Mouse (Mus musculus): ENCODE results near the gene Gm20696. TPM values are rescaled to one million over a fixed set of nuclear protein-coding genes. Genes with fewer than 3 reads are reported as not detected.

Gm20696 gene
- polyA plus RNA-seq, 1 experiment from 2014 or later: 1.7 TPM

DNA sequence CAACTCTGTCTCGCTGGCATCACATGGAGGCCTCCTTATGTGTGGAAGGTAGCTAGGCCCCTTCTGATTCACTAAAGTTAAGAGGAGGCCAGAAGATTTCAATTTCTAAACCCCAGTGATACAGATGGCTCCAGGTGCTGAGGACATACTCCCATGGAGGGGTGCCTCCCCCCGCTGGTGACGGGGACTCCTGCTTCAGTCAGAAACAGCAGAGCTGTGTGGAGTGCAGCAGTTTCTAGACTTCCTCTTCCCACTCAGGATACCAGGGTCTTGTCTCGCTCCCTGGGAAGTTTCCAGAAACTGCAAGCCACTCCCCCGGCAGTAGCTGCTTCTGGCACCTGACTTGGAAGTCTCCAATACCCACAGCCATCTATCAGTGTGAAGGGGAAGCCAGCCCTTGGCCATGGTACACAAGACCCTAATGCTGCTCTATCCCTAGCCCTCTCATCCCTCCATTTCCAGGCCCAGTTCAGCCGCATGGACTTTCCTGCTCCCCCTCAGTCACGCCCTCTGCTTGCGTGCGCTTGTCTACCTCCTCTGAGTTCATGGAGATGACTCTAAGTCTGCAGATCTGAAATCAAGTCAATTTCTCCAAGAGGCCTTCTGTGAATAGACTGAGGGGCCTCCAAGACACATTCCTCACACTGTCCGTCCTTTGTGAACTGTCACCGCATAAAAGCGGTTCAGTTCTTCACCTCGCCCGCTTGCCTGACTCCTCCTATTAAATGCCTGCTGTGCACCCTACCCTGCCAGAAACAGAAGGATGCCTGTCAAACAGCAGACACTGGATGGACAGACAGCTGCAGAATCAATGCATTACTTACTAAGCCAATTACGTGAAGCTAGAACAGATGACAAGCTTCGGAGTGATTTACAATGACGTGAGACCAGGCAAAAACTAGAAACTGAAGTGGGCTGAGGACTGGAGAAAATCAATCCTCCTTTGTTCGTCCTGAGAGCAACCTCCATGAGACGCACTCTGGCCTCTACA is 346.9 kb downstream of the Gm20696 start:
- H3K4me3 ChIP-seq: no peak overlapping the region
- H3K27me3 ChIP-seq (replicated peaks): no peaks in the 10 kb centered on the region
- H3K4me1 ChIP-seq: peaks cover 31% of the 10 kb centered on the region
- no peak overlapping the region for H3K9ac ChIP-seq
- WGBS: 80% methylated on average over 19 of the region's 19 CpGs
- H3K36me3 ChIP-seq: no peaks in the 10 kb centered on the region
- ATAC-seq (ENCODE audit: extremely low read depth, insufficient number of reproducible peaks, low FRiP score, low TSS enrichment): no peak
- H3K9me3 ChIP-seq: no peaks in the 10 kb centered on the region
- no peak overlapping the region for H3K27ac ChIP-seq (replicated peaks)
- no peak overlapping the region for H3K4me2 ChIP-seq

DNA sequence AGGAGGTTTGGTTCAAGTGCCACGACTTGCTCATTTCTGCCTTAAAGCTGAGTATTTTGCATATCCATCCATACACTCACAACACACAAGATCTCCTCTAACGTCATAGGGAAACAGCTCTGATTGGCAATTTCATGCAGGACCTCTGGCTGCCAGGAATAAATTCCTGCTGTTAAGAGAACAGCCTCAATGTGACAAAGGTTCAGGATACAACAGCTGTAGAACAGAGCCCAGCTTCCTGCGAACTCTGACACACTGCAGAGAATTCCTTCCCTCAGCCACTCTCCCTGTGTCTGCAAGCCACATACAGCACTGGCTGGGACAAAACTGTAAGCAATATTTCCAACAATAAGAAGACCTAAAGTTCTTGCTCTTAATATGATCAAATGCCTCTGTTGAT is 351.9 kb downstream of the Gm20696 start:
- H3K9me3 ChIP-seq: no peaks in the 10 kb centered on the region
- H3K4me3 ChIP-seq: no peak overlapping the region
- H3K36me3 ChIP-seq: no peaks in the 10 kb centered on the region
- no peak for ATAC-seq (ENCODE audit: extremely low read depth, insufficient number of reproducible peaks, low FRiP score, low TSS enrichment)
- H3K4me2 ChIP-seq: no peak overlapping the region
- H3K27me3 ChIP-seq (replicated peaks): no peaks in the 10 kb centered on the region
- peaks cover 34% of the 10 kb centered on the region for H3K4me1 ChIP-seq
- no peak overlapping the region for H3K27ac ChIP-seq (replicated peaks)
- 52% methylated on average over 3 of the region's 3 CpGs for WGBS
- no peak overlapping the region for H3K9ac ChIP-seq

DNA sequence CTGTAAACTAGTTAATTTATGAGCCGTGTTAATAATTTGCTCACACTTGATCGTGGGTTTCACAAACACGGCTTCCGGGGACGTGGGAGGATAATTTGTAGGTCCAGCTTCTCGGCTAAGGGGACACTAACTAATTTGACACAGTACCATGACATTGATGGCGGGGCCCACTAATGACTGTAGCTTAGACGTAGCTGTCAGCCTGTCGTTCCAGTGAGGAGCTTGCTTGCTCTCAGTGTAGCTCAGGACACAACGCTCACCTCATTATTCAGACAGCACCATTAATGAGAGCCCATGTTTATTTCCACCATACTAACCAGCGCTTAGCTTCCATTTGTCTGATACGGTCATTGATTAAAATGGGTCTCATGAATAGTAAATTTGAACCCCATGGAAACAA is 356.1 kb downstream of the Gm20696 start:
- WGBS: 86% methylated on average over 12 of the region's 12 CpGs
- no peak for ATAC-seq (ENCODE audit: extremely low read depth, insufficient number of reproducible peaks, low FRiP score, low TSS enrichment)

DNA sequence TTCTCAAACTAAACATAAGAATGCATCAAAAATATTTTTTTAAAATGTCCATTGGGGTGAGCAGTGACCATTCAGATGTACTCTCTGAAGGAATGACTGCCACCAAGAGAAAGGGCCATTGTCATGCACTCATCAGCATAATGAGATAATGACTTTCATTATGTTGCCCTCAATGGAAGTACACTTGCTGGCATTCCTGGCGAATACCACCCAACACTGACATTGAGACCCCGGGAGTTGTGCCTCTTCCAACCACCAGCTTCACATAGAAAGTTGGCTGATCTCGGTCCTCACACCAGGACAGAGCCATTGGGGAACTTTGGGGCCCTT is 356.5 kb downstream of the Gm20696 start:
- Histone ChIP-seq H3K27ac (replicated peaks) (no peak overlapping the region), H3K9me3 (no peaks in the 10 kb centered on the region), H3K4me3 (no peak overlapping the region), H3K4me2 (no peak overlapping the region), H3K4me1 (peaks cover 13% of the 10 kb centered on the region), H3K9ac (no peak overlapping the region), H3K36me3 (peaks cover 9% of the 10 kb centered on the region; the same call in 1 of the 2 replicates), H3K27me3 (replicated peaks) (no peaks in the 10 kb centered on the region)
- WGBS: 78% methylated on average over 3 of the region's 3 CpGs
- ATAC-seq (ENCODE audit: extremely low read depth, insufficient number of reproducible peaks, low FRiP score, low TSS enrichment): no peak

More for the DNA sequence above, 356.1 kb downstream of the Gm20696 start:
- H3K9me3 ChIP-seq: no peaks in the 10 kb centered on the region
- H3K36me3 ChIP-seq: peaks cover 9% of the 10 kb centered on the region; the same call in 1 of the 2 replicates
- no peak overlapping the region for H3K4me2 ChIP-seq
- H3K27ac ChIP-seq (replicated peaks): no peak overlapping the region
- H3K4me3 ChIP-seq: no peak overlapping the region
- H3K9ac ChIP-seq: no peak overlapping the region
- no peaks in the 10 kb centered on the region for H3K27me3 ChIP-seq (replicated peaks)
- H3K4me1 ChIP-seq: peaks cover 17% of the 10 kb centered on the region

DNA sequence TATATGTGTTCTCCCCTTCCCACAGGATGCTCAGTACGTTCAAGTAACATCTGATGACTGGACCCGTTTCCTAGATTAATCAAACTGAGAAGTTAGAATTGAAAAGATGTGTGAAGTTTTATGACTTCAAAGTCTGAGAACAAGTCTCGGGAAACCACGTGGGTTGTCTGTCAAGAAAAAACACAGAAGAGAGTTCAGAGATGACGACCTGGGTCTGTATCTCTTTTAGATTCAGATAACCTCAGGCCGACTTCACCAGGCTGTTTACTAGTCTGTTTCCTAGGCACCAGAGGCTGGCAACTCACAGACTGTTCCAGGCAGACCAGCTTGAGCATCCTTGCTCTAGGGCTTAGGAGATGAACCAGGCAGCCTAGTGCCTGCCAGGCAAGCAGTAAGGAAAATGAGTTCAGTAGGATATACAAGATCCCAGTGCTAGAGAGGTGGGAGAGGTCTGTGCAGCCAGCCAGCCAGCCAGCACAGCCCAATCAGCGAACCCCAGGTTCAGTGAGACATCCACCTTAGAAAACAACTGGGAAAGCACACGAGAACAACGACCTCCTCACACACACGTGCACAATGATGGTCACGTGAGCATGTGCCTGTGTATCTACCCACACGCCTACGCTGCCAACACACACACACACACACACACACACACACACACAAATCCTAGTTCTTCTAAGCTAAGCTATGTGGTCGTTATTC is 357.0 kb downstream of the Gm20696 start:
- peaks cover 9% of the 10 kb centered on the region; the same call in 1 of the 2 replicates for H3K36me3 ChIP-seq
- H3K9me3 ChIP-seq: no peaks in the 10 kb centered on the region
- H3K27me3 ChIP-seq (replicated peaks): no peaks in the 10 kb centered on the region
- no peak overlapping the region for H3K27ac ChIP-seq (replicated peaks)
- no peak overlapping the region for H3K4me2 ChIP-seq
- H3K4me1 ChIP-seq: peaks cover 13% of the 10 kb centered on the region
- H3K4me3 ChIP-seq: no peak overlapping the region
- H3K9ac ChIP-seq: no peak overlapping the region
- WGBS: 72% methylated on average over 14 of the region's 14 CpGs
- ATAC-seq (ENCODE audit: extremely low read depth, insufficient number of reproducible peaks, low FRiP score, low TSS enrichment): no peak

DNA sequence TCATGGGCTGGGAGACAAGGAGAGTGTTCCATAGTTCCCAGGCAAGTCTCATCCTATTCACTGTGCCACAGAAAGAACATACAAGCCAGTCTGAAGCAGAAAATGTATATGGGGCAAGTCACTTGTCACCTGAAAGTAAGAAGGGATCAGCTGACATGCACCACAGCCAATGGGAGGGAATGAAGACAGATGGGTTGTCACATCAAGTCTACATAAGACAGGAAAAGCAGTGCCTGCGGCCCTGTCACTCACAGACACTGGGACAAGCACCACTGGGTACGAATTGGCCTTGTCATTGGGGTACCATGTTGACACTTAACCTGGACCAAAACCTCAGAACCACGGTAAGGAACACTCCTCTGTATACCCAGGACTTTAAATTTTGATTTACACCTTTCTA is 360.8 kb downstream of the Gm20696 start:
- no peaks in the 10 kb centered on the region for H3K27me3 ChIP-seq (replicated peaks)
- H3K27ac ChIP-seq (replicated peaks): no peak overlapping the region
- peaks cover 12% of the 10 kb centered on the region for H3K4me1 ChIP-seq
- H3K9ac ChIP-seq: no peak overlapping the region
- no peak for ATAC-seq (ENCODE audit: extremely low read depth, insufficient number of reproducible peaks, low FRiP score, low TSS enrichment)
- WGBS: 75% methylated on average over 3 of the region's 3 CpGs
- H3K9me3 ChIP-seq: no peaks in the 10 kb centered on the region
- no peak overlapping the region for H3K4me3 ChIP-seq
- H3K36me3 ChIP-seq: peaks cover 9% of the 10 kb centered on the region; the same call in 1 of the 2 replicates
- H3K4me2 ChIP-seq: no peak overlapping the region

DNA sequence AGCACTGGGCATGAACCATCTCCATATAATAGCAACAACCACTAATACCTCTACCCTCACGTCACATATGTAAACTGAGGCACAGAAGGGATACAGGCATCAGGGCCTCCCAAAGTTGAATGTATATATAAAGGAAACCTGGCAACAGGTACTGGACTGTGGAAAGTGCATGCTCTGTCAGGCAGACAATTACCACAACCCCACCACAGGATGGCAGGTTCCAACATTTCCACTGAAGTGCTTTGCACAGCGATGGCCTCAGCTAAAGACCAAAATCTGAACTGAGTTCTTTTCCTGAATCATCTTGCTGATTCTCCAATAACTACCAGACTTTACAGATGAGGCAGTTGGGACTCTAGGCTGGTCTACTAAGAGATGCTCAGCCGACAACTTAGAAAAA is 361.4 kb downstream of the Gm20696 start:
- Histone ChIP-seq H3K4me1 (peaks cover 11% of the 10 kb centered on the region), H3K4me2 (no peak overlapping the region), H3K36me3 (peaks cover 9% of the 10 kb centered on the region; the same call in 1 of the 2 replicates), H3K27ac (replicated peaks) (no peak overlapping the region), H3K4me3 (no peak overlapping the region), H3K9ac (no peak overlapping the region), H3K27me3 (replicated peaks) (no peaks in the 10 kb centered on the region), H3K9me3 (no peaks in the 10 kb centered on the region)
- WGBS: 80% methylated on average over 3 of the region's 3 CpGs
- no peak for ATAC-seq (ENCODE audit: extremely low read depth, insufficient number of reproducible peaks, low FRiP score, low TSS enrichment)

DNA sequence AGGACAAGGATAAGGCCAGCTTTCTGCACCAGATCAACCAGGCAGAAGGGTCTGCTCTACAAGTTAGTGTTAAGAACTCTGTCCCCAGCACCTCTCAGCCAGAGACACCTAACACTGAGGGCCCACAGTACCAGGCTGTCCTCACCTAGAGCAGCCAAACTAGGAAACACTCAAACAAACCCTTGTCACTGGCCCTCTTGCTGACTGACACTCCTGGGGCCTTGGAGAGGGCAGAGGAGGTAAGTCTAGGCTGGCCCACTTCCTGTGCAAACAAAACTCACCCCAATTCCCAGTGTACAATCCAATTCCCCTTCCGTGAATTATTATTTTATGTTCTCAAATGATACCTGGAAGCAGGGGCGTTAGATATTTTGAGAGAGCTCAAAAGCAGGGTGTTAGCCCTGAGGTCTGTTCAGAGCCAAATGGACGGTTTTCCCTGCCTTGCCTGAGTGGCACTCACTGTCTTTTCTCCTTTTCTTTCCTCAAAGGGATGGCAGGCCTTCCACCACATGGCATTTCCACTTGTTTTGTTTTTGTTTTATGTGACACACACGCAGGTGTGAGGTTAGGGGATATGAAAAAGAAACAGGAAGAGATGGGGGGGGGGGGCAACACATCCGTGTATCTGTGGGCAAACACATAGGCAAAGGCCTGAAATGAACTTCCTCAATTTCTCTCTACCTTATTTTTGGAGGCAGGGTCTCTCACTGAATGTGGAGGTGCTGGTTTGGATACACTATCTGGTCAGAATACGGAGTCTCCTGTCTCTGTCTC is 363.7 kb downstream of the Gm20696 start:
- 75% methylated on average over 6 of the region's 6 CpGs for WGBS

DNA sequence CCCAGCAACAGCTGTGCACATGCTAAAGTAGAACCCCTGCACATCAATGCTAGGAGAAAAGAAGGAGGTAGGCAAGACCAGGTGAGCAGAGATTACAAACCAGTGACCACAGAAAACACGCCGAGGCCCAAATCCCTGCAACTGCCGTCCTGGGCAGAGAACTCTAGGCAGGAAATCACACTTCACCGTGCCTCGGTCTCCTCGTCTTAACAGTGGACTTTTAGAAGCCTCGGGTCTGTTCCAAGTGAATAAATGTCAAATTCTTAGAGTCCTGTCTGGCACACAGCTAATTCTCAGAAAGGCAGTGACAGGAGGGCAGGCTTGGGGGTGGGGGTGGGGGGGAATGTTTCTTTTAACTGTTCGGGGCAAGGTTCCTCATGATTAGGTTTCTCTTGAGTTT is 364.7 kb downstream of the Gm20696 start:
- Histone ChIP-seq H3K36me3 (0 out of 2 replicates have a peak, but pooled peaks cover 3% of the 10 kb centered on the region), H3K9ac (no peak overlapping the region), H3K4me2 (no peak overlapping the region), H3K27me3 (replicated peaks) (no peaks in the 10 kb centered on the region), H3K9me3 (no peaks in the 10 kb centered on the region), H3K27ac (replicated peaks) (no peak overlapping the region), H3K4me3 (no peak overlapping the region), H3K4me1 (peaks cover 8% of the 10 kb centered on the region)
- WGBS: 62% methylated on average over 8 of the region's 8 CpGs
- no peak for ATAC-seq (ENCODE audit: extremely low read depth, insufficient number of reproducible peaks, low FRiP score, low TSS enrichment)

More for the DNA sequence above, 363.7 kb downstream of the Gm20696 start:
- peaks cover 8% of the 10 kb centered on the region for H3K4me1 ChIP-seq
- no peaks in the 10 kb centered on the region for H3K27me3 ChIP-seq (replicated peaks)
- no peak overlapping the region for H3K4me2 ChIP-seq
- no peak overlapping the region for H3K4me3 ChIP-seq
- no peaks in the 10 kb centered on the region for H3K9me3 ChIP-seq
- H3K9ac ChIP-seq: no peak overlapping the region
- no peak overlapping the region for H3K27ac ChIP-seq (replicated peaks)
- no peak for ATAC-seq (ENCODE audit: extremely low read depth, insufficient number of reproducible peaks, low FRiP score, low TSS enrichment)
- H3K36me3 ChIP-seq: peaks cover 6% of the 10 kb centered on the region; the same call in 1 of the 2 replicates

DNA sequence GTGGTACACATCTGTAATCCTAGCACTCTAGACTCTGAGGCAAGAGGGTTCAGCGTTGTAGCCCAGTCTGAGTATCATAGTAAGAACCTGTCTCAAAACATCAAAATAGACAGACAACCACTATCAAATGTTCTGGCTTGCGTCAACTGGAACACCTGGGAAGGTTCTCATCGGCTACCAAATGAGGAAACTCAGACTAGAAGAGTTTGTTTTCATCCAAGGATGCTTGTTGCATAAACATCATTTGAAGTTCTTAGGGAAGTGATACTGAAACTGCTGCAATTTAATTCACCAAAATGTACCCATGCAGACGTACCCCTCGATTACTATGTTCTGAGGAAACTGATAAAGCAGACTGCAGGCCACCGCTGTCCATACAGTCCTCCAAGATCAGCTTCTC is 366.4 kb downstream of the Gm20696 start:
- Histone ChIP-seq H3K4me1 (peaks cover 13% of the 10 kb centered on the region), H3K4me3 (no peak overlapping the region), H3K36me3 (no peaks in the 10 kb centered on the region), H3K27me3 (replicated peaks) (no peaks in the 10 kb centered on the region), H3K9ac (no peak overlapping the region), H3K27ac (replicated peaks) (no peak overlapping the region), H3K4me2 (no peak overlapping the region), H3K9me3 (no peaks in the 10 kb centered on the region)
- 84% methylated on average over 6 of the region's 6 CpGs for WGBS
- no peak for ATAC-seq (ENCODE audit: extremely low read depth, insufficient number of reproducible peaks, low FRiP score, low TSS enrichment)

DNA sequence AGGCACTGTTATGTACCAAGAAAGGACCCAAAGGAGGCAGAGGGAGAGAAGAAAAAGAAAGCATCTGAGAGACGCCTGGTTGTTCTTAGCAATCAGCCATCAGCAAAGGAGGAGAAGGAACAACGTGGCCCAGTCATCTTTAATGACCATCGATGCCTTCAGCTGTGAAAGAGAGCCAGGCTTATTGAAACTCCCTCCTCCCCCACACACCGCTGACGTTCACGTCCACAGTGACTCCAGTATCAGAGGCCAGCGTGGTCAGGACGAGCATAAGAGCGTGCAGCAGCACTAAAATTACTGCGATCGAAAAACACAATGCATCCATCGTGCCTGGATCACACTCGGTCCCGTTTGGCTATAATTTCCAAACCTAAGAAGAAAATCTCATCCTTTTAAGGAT is 367.4 kb downstream of the Gm20696 start:
- 73% methylated on average over 14 of the region's 14 CpGs for WGBS
- Histone ChIP-seq H3K27ac (replicated peaks) (no peak overlapping the region), H3K27me3 (replicated peaks) (no peaks in the 10 kb centered on the region), H3K4me1 (peaks cover 13% of the 10 kb centered on the region), H3K9me3 (no peaks in the 10 kb centered on the region), H3K9ac (no peak overlapping the region), H3K4me2 (no peak overlapping the region), H3K36me3 (no peaks in the 10 kb centered on the region), H3K4me3 (no peak overlapping the region)
- ATAC-seq (ENCODE audit: extremely low read depth, insufficient number of reproducible peaks, low FRiP score, low TSS enrichment): no peak

Measured in heart, embryonic 13.5 days (tissue).